Mouse (Mus musculus) CH12.LX (cell line): ENCODE data around the gene Jup. TPM values are rescaled to one million over a fixed set of nuclear protein-coding genes. Genes with fewer than 3 reads are reported as not detected.

Source experiments
- DNase-seq: peaks from one replicate; pipeline ENCODE4 v3.0.0-alpha.2; 2013; ENCODE audit errors: extremely low read depth
- H3K27ac ChIP-seq: 2 replicates; pipeline ENCODE4 v1.5.1; 2012; ENCODE audit warnings: low read depth, mild to moderate bottlenecking, control low read depth, moderate library complexity; ENCODE audit not compliant: insufficient read depth
- H3K27me3 ChIP-seq: replicated peaks from 2 replicates; pipeline ENCODE3; 2012; ENCODE audit warnings: inconsistent platforms
- H3K36me3 ChIP-seq, 2 experiments: replicated peaks in 1 of 2; 2 replicates each; pipeline versions ENCODE3 to v1.6.1; 2012; ENCODE audit warnings: inconsistent platforms in 1 of 2, low read length in 1 of 2, mild to moderate bottlenecking in 1 of 2, mixed read lengths in 1 of 2, moderate library complexity in 1 of 2; ENCODE audit not compliant: control insufficient read depth in 1 of 2, insufficient read depth in 1 of 2
- H3K4me1 ChIP-seq, 2 experiments: 2 replicates each; pipeline ENCODE4 v1.6.1; 2012; ENCODE audit warnings: inconsistent platforms in 1 of 2, moderate library complexity in 1 of 2; ENCODE audit not compliant: insufficient read depth in 2 of 2, control insufficient read depth in 1 of 2
- H3K4me2 ChIP-seq: 2 replicates; pipeline ENCODE4 v1.6.1; 2012; ENCODE audit warnings: low read depth, mild to moderate bottlenecking, control low read depth; ENCODE audit not compliant: poor library complexity, insufficient read depth, severe bottlenecking
- H3K4me3 ChIP-seq, 3 experiments: fragments of 150-350 bp in 1 of 3; sonication (generic) in 1 of 3; replicated peaks in 1 of 3; 2 replicates each; pipeline versions ENCODE3 to v1.5.1; 2011 to 2012; ENCODE audit warnings: low read depth in 2 of 3, low read length in 2 of 3, mild to moderate bottlenecking in 2 of 3, moderate library complexity in 2 of 3, control low read depth in 1 of 3, improper control_type of control experiment in 1 of 3, inconsistent platforms in 1 of 3, mixed read lengths in 1 of 3; ENCODE audit not compliant: poor library complexity in 1 of 3
- H3K79me2 ChIP-seq: replicated peaks from 2 replicates; pipeline ENCODE4 v1.6.1; 2012; ENCODE audit warnings: mild to moderate bottlenecking, moderate library complexity; ENCODE audit not compliant: control insufficient read depth, poor library complexity, insufficient read depth, severe bottlenecking; ENCODE audit errors: extremely low read depth
- H3K9ac ChIP-seq: 2 replicates; pipeline ENCODE4 v1.6.1; 2012; ENCODE audit warnings: low read depth, mild to moderate bottlenecking, control low read depth, moderate library complexity; ENCODE audit not compliant: insufficient read depth
- H3K9me3 ChIP-seq: replicated peaks from 2 replicates; pipeline ENCODE3; 2012; ENCODE audit warnings: low read length, inconsistent platforms, mixed read lengths
- CHD1 ChIP-seq: IDR thresholded peaks from 2 replicates; pipeline ENCODE4 v1.6.1; 2012; ENCODE audit warnings: low read depth, low read length, improper control_type of control experiment, inconsistent platforms
- E2F4 ChIP-seq: IDR thresholded peaks from 2 replicates; pipeline ENCODE4 v1.6.1; 2011; ENCODE audit warnings: low read depth, low read length, improper control_type of control experiment; ENCODE audit not compliant: insufficient replicate concordance
- ELF1 ChIP-seq: IDR thresholded peaks from 2 replicates; pipeline ENCODE4 v1.6.1; 2014; ENCODE audit warnings: low read depth, mild to moderate bottlenecking, inconsistent platforms, low read length, improper control_type of control experiment
- IRF4 ChIP-seq: IDR thresholded peaks from 2 replicates; pipeline ENCODE4 v1.6.1; 2014; ENCODE audit warnings: low read depth, mild to moderate bottlenecking, inconsistent platforms, low read length, improper control_type of control experiment
- MEF2A ChIP-seq: IDR thresholded peaks from 2 replicates; pipeline ENCODE4 v1.6.1; 2014; ENCODE audit warnings: low read depth, mild to moderate bottlenecking, inconsistent platforms, low read length, improper control_type of control experiment, borderline replicate concordance
- MYC ChIP-seq: IDR thresholded peaks from 2 replicates; pipeline ENCODE4 v1.6.1; 2011; ENCODE audit warnings: low read depth, mild to moderate bottlenecking, improper control_type of control experiment, low read length
- NELFE ChIP-seq: IDR thresholded peaks from 2 replicates; pipeline ENCODE4 v1.6.1; 2011; ENCODE audit warnings: low read depth, low read length, improper control_type of control experiment
- NRF1 ChIP-seq: IDR thresholded peaks from 2 replicates; pipeline ENCODE4 v1.6.1; 2014; ENCODE audit warnings: low read depth, mild to moderate bottlenecking, inconsistent platforms, low read length, improper control_type of control experiment, moderate library complexity
- POLR2A ChIP-seq: IDR thresholded peaks from 2 replicates; pipeline ENCODE4 v1.6.1; 2011; ENCODE audit warnings: low read depth, mild to moderate bottlenecking, improper control_type of control experiment, low read length
- POLR2AphosphoS2 ChIP-seq: IDR thresholded peaks from 2 replicates; pipeline ENCODE4 v1.6.1; 2011; ENCODE audit warnings: low read depth, low read length, improper control_type of control experiment
- USF2 ChIP-seq: conservative IDR thresholded peaks from 2 replicates; pipeline ENCODE4 v1.6.1; 2011; ENCODE audit warnings: low read depth, low read length, improper control_type of control experiment
- ZKSCAN1 ChIP-seq: IDR thresholded peaks from 2 replicates; pipeline ENCODE4 v1.6.1; 2012; ENCODE audit warnings: low read depth, inconsistent platforms, low read length, improper control_type of control experiment, borderline replicate concordance
- dilution Hi-C: fragments of 300-500 bp; cut with MboI; formaldehyde crosslinking; loops from 2 replicates; pipeline ENCODE4 v1.14.3; 2020; ENCODE audit warnings: low sequenced_read_pairs; ENCODE audit not compliant: extremely low pct_unique_long_range_greater_than_20kb, extremely low pct_ligation_motif_present
- in situ Hi-C: fragments of 300-500 bp; cut with MboI; formaldehyde crosslinking; loops from 3 replicates; pipeline ENCODE4 v1.14.3; 2019; ENCODE audit warnings: low sequenced_read_pairs, low pct_ligation_motif_present, low pct_unique_long_range_greater_than_20kb, mixed read lengths
- polyA plus RNA-seq: library from polyadenylated mRNA; unstranded; fragments of >175 nt; gene quantifications from 2 replicates; pipeline ENCODE4 v1.2.1, GENCODE M21; 2012; ENCODE audit warnings: low read depth; ENCODE audit not compliant: insufficient read length
- total RNA-seq, 2 experiments: library from RNA; depleted of rRNA; stranded (reverse); fragments of 300-350 nt in 1 of 2; fragments of >200 nt in 1 of 2; gene quantifications; 2 replicates each; pipeline ENCODE4 v1.2.3; 2012 to 2014

Jup gene
- total and polyA plus RNA-seq, 3 experiments = 0.68 to 1.4 (median 1.1) TPM

- Histone ChIP-seq H3K4me2 (no peak overlapping the region), H3K9me3 (peaks cover 3% of the 10 kb centered on the region), H3K27me3 (peaks cover 87% of the 10 kb centered on the region), H3K9ac (no peak overlapping the region), H3K79me2 (no peaks in the 10 kb centered on the region), H3K4me1 (peaks cover 8 to 18% of the 10 kb centered on the region in 2 experiments), H3K36me3 (no peaks in the 10 kb centered on the region), H3K27ac (no peak overlapping the region), H3K4me3 (no peak overlapping the region)
- no peak for DNase-seq
- in situ Hi-C loops = no loop called here
- no peak for TF ChIP-seq E2F4
- no peak for TF ChIP-seq POLR2AphosphoS2
- TF ChIP-seq IRF4 = no peak
- TF ChIP-seq NELFE = no peak
- TF ChIP-seq MYC = no peak
- TF ChIP-seq ELF1 = no peak
- no peak for TF ChIP-seq USF2
- no peak for TF ChIP-seq ZKSCAN1
- TF ChIP-seq MEF2A = no peak
- dilution Hi-C loops = no loop called here
These were observed 40.7 kb downstream of the Jup start for GRCm38 (mm10) chr11:100356819-100357211.

GRCm38 (mm10) chr11:100355972-100356818 is 41.4 kb downstream of the Jup start, which contains the start of gene Hap1:
TSS of gene Hap1 (minus strand) at chr11:100356128.
- no peak for DNase-seq
- peak; percentile 99 for TF ChIP-seq CHD1
- no peak for TF ChIP-seq NELFE
- TF ChIP-seq POLR2A = peak; percentile 37; the same call in 1 of the 2 replicates
- 0 out of 2 replicates have a peak, but pooled peaks have one; percentile 1 for TF ChIP-seq NRF1
- peak within 1 kb of the TSS; percentile 45 to 66 (median 47) for H3K4me3 ChIP-seq
- no peaks in the 10 kb centered on the region for H3K36me3 ChIP-seq
- H3K27me3 ChIP-seq = peaks cover 93% of the 10 kb centered on the region
- peaks cover 8 to 18% of the 10 kb centered on the region in 2 experiments for H3K4me1 ChIP-seq
- no peak within 1 kb of the TSS for H3K27ac ChIP-seq
- dilution Hi-C loops (no loop called here), in situ Hi-C loops (no loop called here)
- H3K9ac ChIP-seq = peak within 1 kb of the TSS; percentile 22; the same call in 1 of the 2 replicates
- H3K9me3 ChIP-seq = peaks cover 3% of the 10 kb centered on the region
- H3K4me2 ChIP-seq = peak within 1 kb of the TSS; percentile 86
- H3K79me2 ChIP-seq = no peaks in the 10 kb centered on the region
